Mouse (Mus musculus) liver, adult 2 months (tissue): ENCODE measurements around the gene Mlst8. TPM values are rescaled to one million over a fixed set of nuclear protein-coding genes. Genes with fewer than 3 reads are reported as not detected.

Experiments
- DNase-seq: peaks from one replicate; pipeline ENCODE4 v3.0.0-alpha.2; 2011; ENCODE audit warnings: low read depth, low spot score; ENCODE audit errors: extremely low read depth
- H3K27ac ChIP-seq: fragments of 200-500 bp; replicated peaks from 2 replicates; pipeline ENCODE4 v1.5.1; 2012; ENCODE audit warnings: low read depth, mild to moderate bottlenecking, control low read depth, inconsistent platforms, low read length; ENCODE audit not compliant: insufficient read depth
- H3K27me3 ChIP-seq: fragments of 200-500 bp; 2 replicates; pipeline ENCODE4 v1.6.1; 2012; ENCODE audit warnings: mild to moderate bottlenecking, moderate library complexity, low read length, inconsistent platforms; ENCODE audit not compliant: control insufficient read depth, insufficient read depth
- H3K36me3 ChIP-seq: fragments of 200-500 bp; 2 replicates; pipeline ENCODE4 v1.6.1; 2012; ENCODE audit warnings: low read length, inconsistent platforms; ENCODE audit not compliant: control insufficient read depth, insufficient read depth
- H3K4me1 ChIP-seq: fragments of 200-500 bp; 2 replicates; pipeline ENCODE4 v1.6.1; 2011; ENCODE audit warnings: low read length; ENCODE audit not compliant: control insufficient read depth, insufficient read depth
- H3K4me3 ChIP-seq: fragments of 200-500 bp; 2 replicates; pipeline ENCODE4 v1.5.1; 2011; ENCODE audit warnings: low read depth, mild to moderate bottlenecking, control low read depth, low read length, moderate library complexity; ENCODE audit not compliant: insufficient read depth
- H3K79me2 ChIP-seq: fragments of 200-500 bp; 2 replicates; pipeline ENCODE4 v1.6.1; 2012; ENCODE audit warnings: inconsistent platforms, mild to moderate bottlenecking, low read length, moderate library complexity; ENCODE audit not compliant: control insufficient read depth, insufficient read depth
- H3K9ac ChIP-seq: fragments of 200-500 bp; 2 replicates; pipeline ENCODE4 v1.6.1; 2012; ENCODE audit warnings: low read depth, mild to moderate bottlenecking, control low read depth, inconsistent platforms, low read length
- CTCF ChIP-seq: fragments of 200-500 bp; IDR thresholded peaks from 2 replicates; pipeline ENCODE4 v1.5.1; 2011; ENCODE audit warnings: low read depth, low read length, control low read depth
- POLR2A ChIP-seq: fragments of 200-500 bp; IDR thresholded peaks from 2 replicates; pipeline ENCODE4 v1.6.1; 2011; ENCODE audit warnings: low read length, control low read depth; ENCODE audit not compliant: insufficient read depth; ENCODE audit errors: extremely low read depth
- WGBS: fragments of 180-500 bp; shearing (Covaris S2); methylation state at CpG from one replicate; pipeline ENCODE4 v1.1.7; 2018; 5-methylcytosine and 5-hydroxymethylcytosine counted together
- polyA plus RNA-seq: library from polyadenylated mRNA; depleted of rRNA; stranded (reverse); fragments of >200 nt; gene quantifications from 2 replicates; pipeline ENCODE4 v1.2.3, GENCODE M21; 2012
- total RNA-seq: library from RNA; depleted of rRNA; stranded (reverse); fragments of >200 nt; gene quantifications from 2 replicates; pipeline ENCODE4 v1.2.3, GENCODE M21; 2014

Mlst8 gene
- total and polyA plus RNA-seq, 2 experiments: 3.5 to 16.7 TPM

- peaks cover 7% of the 10 kb centered on the region for H3K36me3 ChIP-seq
- peaks cover 23% of the 10 kb centered on the region for H3K79me2 ChIP-seq
- WGBS: 87% methylated on average over 4 of the region's 4 CpGs
- no peak overlapping the region for H3K27ac ChIP-seq
- H3K27me3 ChIP-seq: no peaks in the 10 kb centered on the region
- H3K9ac ChIP-seq: no peak overlapping the region
- H3K4me3 ChIP-seq: no peak overlapping the region
- TF ChIP-seq POLR2A (no peak), CTCF (no peak)
- no peak for DNase-seq
- H3K4me1 ChIP-seq: no peaks in the 10 kb centered on the region
Measured at GRCm38 (mm10) chr17:24520450-24520849, 41.6 kb upstream of the Mlst8 start.

GRCm38 (mm10) chr17:24514270-24515257 lies 35.7 kb upstream of the Mlst8 start:
- peak overlapping the region; percentile 11; the same call in 1 of the 2 replicates for H3K4me3 ChIP-seq
- TF ChIP-seq POLR2A (no peak), CTCF (no peak)
- WGBS: 85% methylated on average over 24 of the region's 24 CpGs
- peak overlapping the region; percentile 32 for H3K27ac ChIP-seq
- no peaks in the 10 kb centered on the region for H3K27me3 ChIP-seq
- 0 out of 2 replicates have a peak overlapping the region, but pooled peaks have one; percentile 2 for H3K9ac ChIP-seq
- no peaks in the 10 kb centered on the region for H3K4me1 ChIP-seq
- no peak for DNase-seq
- no peaks in the 10 kb centered on the region for H3K79me2 ChIP-seq
- H3K36me3 ChIP-seq: peaks cover 15% of the 10 kb centered on the region

GRCm38 (mm10) chr17:24513609-24514008 lies 34.7 kb upstream of the Mlst8 start:
- no peak overlapping the region for H3K9ac ChIP-seq
- H3K4me1 ChIP-seq: no peaks in the 10 kb centered on the region
- H3K36me3 ChIP-seq: peaks cover 17% of the 10 kb centered on the region
- DNase-seq: peak; percentile 8
- no peak overlapping the region for H3K27ac ChIP-seq
- H3K4me3 ChIP-seq: no peak overlapping the region
- no peaks in the 10 kb centered on the region for H3K79me2 ChIP-seq
- 73% methylated on average over 5 of the region's 5 CpGs for WGBS
- TF ChIP-seq CTCF (peak; percentile 63), POLR2A (no peak)
- no peaks in the 10 kb centered on the region for H3K27me3 ChIP-seq

- WGBS: 91% methylated on average over 12 of the region's 12 CpGs
- peaks cover 10% of the 10 kb centered on the region; the same call in 1 of the 2 replicates for H3K36me3 ChIP-seq
Measured at GRCm38 (mm10) chr17:24507806-24508460, 29.1 kb upstream of the Mlst8 start.

GRCm38 (mm10) chr17:24507129-24507664 lies 28.3 kb upstream of the Mlst8 start:
- TF ChIP-seq POLR2A: no peak
- TF ChIP-seq CTCF: no peak
- 41% methylated on average over 19 of the region's 19 CpGs for WGBS
- no peak overlapping the region for H3K27ac ChIP-seq
- H3K36me3 ChIP-seq: peaks cover 10% of the 10 kb centered on the region; the same call in 1 of the 2 replicates
- no peak overlapping the region for H3K9ac ChIP-seq
- H3K4me3 ChIP-seq: no peak overlapping the region
- no peak for DNase-seq
- no peaks in the 10 kb centered on the region for H3K79me2 ChIP-seq
- H3K27me3 ChIP-seq: no peaks in the 10 kb centered on the region
- no peaks in the 10 kb centered on the region for H3K4me1 ChIP-seq

More at GRCm38 (mm10) chr17:24507806-24508460, 29.1 kb upstream of the Mlst8 start:
- DNase-seq: no peak
- no peak overlapping the region for H3K27ac ChIP-seq
- no peaks in the 10 kb centered on the region for H3K27me3 ChIP-seq
- TF ChIP-seq POLR2A (no peak), CTCF (no peak)
- no peak overlapping the region for H3K9ac ChIP-seq
- H3K4me1 ChIP-seq: no peaks in the 10 kb centered on the region
- no peaks in the 10 kb centered on the region for H3K79me2 ChIP-seq
- no peak overlapping the region for H3K4me3 ChIP-seq
